Mouse (Mus musculus) G1E (cell line): ENCODE data around the gene Ramp3.

ENCODE experiments used
- CTCF ChIP-seq: IDR thresholded peaks from 2 replicates; pipeline ENCODE4 v1.5.1; 2012; ENCODE audit warnings: low read depth, low read length, inconsistent platforms, mixed read lengths
- POLR2AphosphoS5 ChIP-seq: IDR thresholded peaks from 2 replicates; pipeline ENCODE4 v1.6.1; 2012; ENCODE audit warnings: low read depth, low read length, inconsistent platforms; ENCODE audit not compliant: insufficient replicate concordance
- TAL1 ChIP-seq: conservative IDR thresholded peaks from 2 replicates; pipeline ENCODE4 v1.6.1; 2012; ENCODE audit warnings: low read depth, low read length, inconsistent platforms, mixed read lengths

DNA sequence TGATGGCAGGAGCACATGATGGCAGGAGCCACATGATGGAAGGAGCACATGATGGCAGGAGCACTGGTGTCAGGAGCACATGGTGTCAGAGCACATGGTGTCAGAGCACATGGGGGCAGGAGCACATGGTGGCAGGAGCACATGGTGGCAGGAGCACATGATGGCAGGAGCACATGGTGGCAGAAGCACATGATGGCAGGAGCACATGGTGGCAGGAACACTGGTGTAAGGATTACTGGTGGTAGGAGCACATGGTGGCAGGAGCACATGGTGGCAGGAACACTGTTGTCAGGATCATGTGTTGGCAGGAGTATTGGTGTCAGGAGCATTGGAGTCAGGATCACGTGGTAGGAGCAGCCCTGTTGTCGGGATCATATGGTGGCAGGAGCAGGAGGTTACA lies 52.1 kb downstream of the Ramp3 start:
- TF ChIP-seq POLR2AphosphoS5 (no peak), CTCF (no peak), TAL1 (no peak)
